Mouse (Mus musculus) forebrain, embryonic 15.5 days (tissue): ENCODE results near the gene Mup22. TPM values are rescaled to one million over a fixed set of nuclear protein-coding genes. Genes with fewer than 3 reads are reported as not detected.
"Not testable (repeated sequence)": the region's sequence is repeated elsewhere in the genome, so short reads cannot be mapped to it uniquely, and the experiment has no call there.

Experiments
- ATAC-seq: fragments of 200-750 bp; cut with Nextera tagmentation; replicated peaks from 2 replicates; pipeline ENCODE4 v1.8.0; 2017; ENCODE audit warnings: mild to moderate bottlenecking, moderate TSS enrichment, moderate library complexity
- H3K27ac ChIP-seq: fragments of 300-500 bp; sonication (generic); replicated peaks from 2 replicates; pipeline ENCODE4 v1.5.1; 2015; ENCODE audit warnings: mild to moderate bottlenecking, inconsistent platforms
- H3K27me3 ChIP-seq: fragments of 300-500 bp; sonication (generic); 2 replicates; pipeline ENCODE4 v1.6.1; 2015; ENCODE audit warnings: inconsistent platforms
- H3K36me3 ChIP-seq: fragments of 300-500 bp; sonication (generic); 2 replicates; pipeline ENCODE4 v1.6.1; 2015; ENCODE audit warnings: mild to moderate bottlenecking, inconsistent platforms
- H3K4me1 ChIP-seq: fragments of 300-500 bp; sonication (generic); 2 replicates; pipeline ENCODE4 v1.6.1; 2015; ENCODE audit warnings: inconsistent platforms
- H3K4me2 ChIP-seq: fragments of 300-500 bp; sonication (generic); replicated peaks from 2 replicates; pipeline ENCODE4 v1.6.1; 2015; ENCODE audit warnings: mild to moderate bottlenecking, inconsistent platforms
- H3K4me3 ChIP-seq: fragments of 300-500 bp; sonication (generic); 2 replicates; pipeline ENCODE4 v1.5.1; 2015; ENCODE audit warnings: mild to moderate bottlenecking, inconsistent platforms
- H3K9ac ChIP-seq: fragments of 300-500 bp; sonication (generic); replicated peaks from 2 replicates; pipeline ENCODE4 v1.6.1; 2015; ENCODE audit warnings: mild to moderate bottlenecking, inconsistent platforms
- H3K9me3 ChIP-seq: fragments of 300-500 bp; sonication (generic); 2 replicates; pipeline ENCODE4 v1.6.1; 2016; ENCODE audit warnings: inconsistent platforms
- WGBS: fragments of 180-500 bp; shearing (Covaris S2); methylation state at CpG from one replicate; pipeline ENCODE4 v1.1.7; 2015; ENCODE audit warnings: mixed read lengths; 5-methylcytosine and 5-hydroxymethylcytosine counted together
- polyA plus RNA-seq: library from polyadenylated mRNA; unstranded; fragments of >200 nt; fragmentation: Nextera tagmentation; extraction: Ambion mirVana; gene quantifications from 2 replicates; pipeline ENCODE4 v1.2.1, GENCODE M21; 2015

Gene Mup22
- not detected in 2 replicates for polyA plus RNA-seq

GRCm38 (mm10) chr4:60821363-60821762 is at the start of gene Mup22:
Mup22 (minus strand) TSS chr4:60821463.
- 72% methylated on average over 4 of the region's 4 CpGs for WGBS
- H3K9ac ChIP-seq, H3K27ac ChIP-seq, H3K27me3 ChIP-seq, H3K9me3 ChIP-seq, H3K4me3 ChIP-seq, H3K4me2 ChIP-seq, H3K36me3 ChIP-seq, H3K4me1 ChIP-seq, ATAC-seq: not testable (repeated sequence)

DNA sequence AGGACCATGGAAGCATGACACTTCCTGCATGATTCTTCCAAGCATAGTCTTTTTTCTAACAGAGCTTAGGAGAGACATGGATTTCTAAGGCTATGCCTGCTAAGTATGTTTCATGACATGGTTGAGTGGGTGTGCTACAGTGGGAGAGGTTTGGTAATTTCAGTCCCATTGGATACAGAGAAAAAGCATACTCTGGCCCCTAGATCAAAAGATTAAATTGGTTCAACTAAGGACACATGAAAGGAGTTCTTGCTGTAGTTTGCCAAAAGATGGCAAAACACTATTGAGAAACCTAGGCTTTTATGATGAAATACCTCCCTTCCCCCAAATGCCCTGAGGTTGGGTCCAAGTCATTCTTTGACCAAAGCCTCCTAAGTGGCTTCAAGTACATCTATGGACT is 19.6 kb upstream of the Mup22 start:
- H3K4me1 ChIP-seq, H3K9me3 ChIP-seq, H3K27me3 ChIP-seq: not testable (repeated sequence)

More for the DNA sequence above, 19.6 kb upstream of the Mup22 start:
- H3K27ac ChIP-seq, H3K9ac ChIP-seq, ATAC-seq, H3K4me2 ChIP-seq, H3K4me3 ChIP-seq, H3K36me3 ChIP-seq: not testable (repeated sequence)

Other genes starting within 250 kb of the Mup22 start
- not detected in 2 replicates for gene Mup10, start 239.3 kb downstream of the Mup22 start, polyA plus RNA-seq
- not detected in 2 replicates for gene Mup11, start 159.1 kb downstream of the Mup22 start, polyA plus RNA-seq
- gene Mup12, start 80.1 kb downstream of the Mup22 start, polyA plus RNA-seq, result not detected in 2 replicates